Mouse (Mus musculus): Measurements from ENCODE around the gene Sh2d2a.
A peak's percentile ranks its signal among the peaks of the same experiment; 100 is the strongest.
"Not testable (repeated sequence)": the region's sequence is repeated elsewhere in the genome, so short reads cannot be mapped to it uniquely, and the experiment has no call there.

Sh2d2a gene

GRCm38 (mm10) chr3:87846650-87847110 is at the start of gene Sh2d2a:
Gene Sh2d2a (plus strand): TSS chr3:87846755.
- DNase-seq (ENCODE audit: low spot score in 2 of 2): no peak

GRCm38 (mm10) chr3:87801681-87802080 is 44.9 kb upstream of the Sh2d2a start:
- no peak for DNase-seq (ENCODE audit: low spot score in 2 of 2)

- no peak for DNase-seq (ENCODE audit: low spot score in 2 of 2)
Measured at GRCm38 (mm10) chr3:87804038-87804677, 42.4 kb upstream of the Sh2d2a start.

- no peak for DNase-seq (ENCODE audit: low spot score in 2 of 2)
Measured at GRCm38 (mm10) chr3:87809322-87809962, 37.1 kb upstream of the Sh2d2a start.

- DNase-seq (ENCODE audit: low spot score in 2 of 2): no peak
Measured at GRCm38 (mm10) chr3:87811297-87811696, 35.3 kb upstream of the Sh2d2a start.

GRCm38 (mm10) chr3:87812413-87812812 is 34.1 kb upstream of the Sh2d2a start:
- no peak for DNase-seq (ENCODE audit: low spot score in 2 of 2)

- DNase-seq (ENCODE audit: low spot score in 2 of 2): no peak
Measured at GRCm38 (mm10) chr3:87812873-87813272, 33.7 kb upstream of the Sh2d2a start.

- no peak for DNase-seq (ENCODE audit: low spot score in 2 of 2)
Measured at GRCm38 (mm10) chr3:87816166-87816565, 30.4 kb upstream of the Sh2d2a start.

- DNase-seq (ENCODE audit: low spot score in 2 of 2): peak in 1 of 2 experiments; percentile 56
Measured at GRCm38 (mm10) chr3:87816646-87817093, 29.9 kb upstream of the Sh2d2a start.

- DNase-seq (ENCODE audit: low spot score in 2 of 2): no peak
Measured at GRCm38 (mm10) chr3:87818226-87818625, 28.3 kb upstream of the Sh2d2a start.

GRCm38 (mm10) chr3:87824206-87824605 is 22.3 kb upstream of the Sh2d2a start, which contains the start of gene Pear1:
Gene Pear1 (minus strand): TSS chr3:87824306.
- DNase-seq (ENCODE audit: low spot score in 2 of 2): not testable (repeated sequence)

GRCm38 (mm10) chr3:87828435-87828834 is 18.1 kb upstream of the Sh2d2a start:
- no peak for DNase-seq (ENCODE audit: low spot score in 2 of 2)

GRCm38 (mm10) chr3:87829025-87829424 is 17.5 kb upstream of the Sh2d2a start:
- no peak for DNase-seq (ENCODE audit: low spot score in 2 of 2)

GRCm38 (mm10) chr3:87832109-87832859 is 14.3 kb upstream of the Sh2d2a start:
- no peak for DNase-seq (ENCODE audit: low spot score in 2 of 2)

- DNase-seq (ENCODE audit: low spot score in 2 of 2): no peak
Measured at GRCm38 (mm10) chr3:87833482-87833881, 13.1 kb upstream of the Sh2d2a start.

GRCm38 (mm10) chr3:87838622-87839021 is 7.9 kb upstream of the Sh2d2a start:
- peak; percentile 35 to 62 for DNase-seq (ENCODE audit: low spot score in 2 of 2)

GRCm38 (mm10) chr3:87840858-87841257 is 5.7 kb upstream of the Sh2d2a start:
- DNase-seq (ENCODE audit: low spot score in 2 of 2): no peak

- DNase-seq (ENCODE audit: low spot score in 2 of 2): no peak
Measured at GRCm38 (mm10) chr3:87844981-87845380, 1.6 kb upstream of the Sh2d2a start.

GRCm38 (mm10) chr3:87846186-87846585 is 369 bp upstream of the Sh2d2a start:
- no peak for DNase-seq (ENCODE audit: low spot score in 2 of 2)

GRCm38 (mm10) chr3:87847680-87848079 is 1.1 kb downstream of the Sh2d2a start:
- no peak for DNase-seq (ENCODE audit: low spot score in 2 of 2)

GRCm38 (mm10) chr3:87849117-87849516 is 2.6 kb downstream of the Sh2d2a start:
- DNase-seq (ENCODE audit: low spot score in 2 of 2): no peak

GRCm38 (mm10) chr3:87854795-87855568 is 8.4 kb downstream of the Sh2d2a start:
- DNase-seq (ENCODE audit: low spot score in 2 of 2): no peak

All from spleen, postnatal 14 days (tissue).